Mouse (Mus musculus): ENCODE measurements around the gene Gzf1.

Gzf1 gene

GRCm38 (mm10) chr2:148680775-148681291 is at the start of gene Gzf1:
TSS of gene Gzf1 (plus strand) at chr2:148681023.
- peak; percentile 99 for DNase-seq (ENCODE audit: low spot score)

- no peak for DNase-seq (ENCODE audit: low spot score)
Measured at GRCm38 (mm10) chr2:148631602-148632001, 49.2 kb upstream of the Gzf1 start.

GRCm38 (mm10) chr2:148634466-148634865 is 46.4 kb upstream of the Gzf1 start:
- DNase-seq (ENCODE audit: low spot score) = no peak

GRCm38 (mm10) chr2:148642610-148643370 is 38.0 kb upstream of the Gzf1 start:
- peak; percentile 13 for DNase-seq (ENCODE audit: low spot score)

GRCm38 (mm10) chr2:148644421-148645000 is 36.3 kb upstream of the Gzf1 start:
- DNase-seq (ENCODE audit: low spot score) = no peak

- no peak for DNase-seq (ENCODE audit: low spot score)
Measured at GRCm38 (mm10) chr2:148650587-148651357, 30.1 kb upstream of the Gzf1 start.

GRCm38 (mm10) chr2:148654961-148655360 is 25.9 kb upstream of the Gzf1 start:
- DNase-seq (ENCODE audit: low spot score) = peak; percentile 76

- no peak for DNase-seq (ENCODE audit: low spot score)
Measured at GRCm38 (mm10) chr2:148663458-148663857, 17.4 kb upstream of the Gzf1 start.

- peak; percentile 98 for DNase-seq (ENCODE audit: low spot score)
Measured at GRCm38 (mm10) chr2:148672199-148673096, 8.4 kb upstream of the Gzf1 start, which contains the start of gene Nxt1. TSS of gene Nxt1 (plus strand) at chr2:148672601.

GRCm38 (mm10) chr2:148677801-148678200 is 3.0 kb upstream of the Gzf1 start:
- peak; percentile 88 for DNase-seq (ENCODE audit: low spot score)

GRCm38 (mm10) chr2:148679346-148679745 is 1.5 kb upstream of the Gzf1 start:
- DNase-seq (ENCODE audit: low spot score) = peak; percentile 88

GRCm38 (mm10) chr2:148681461-148681891 is 653 bp downstream of the Gzf1 start:
- DNase-seq (ENCODE audit: low spot score) = peak; percentile 73

- DNase-seq (ENCODE audit: low spot score) = no peak
Measured at GRCm38 (mm10) chr2:148683031-148683430, 2.2 kb downstream of the Gzf1 start.

GRCm38 (mm10) chr2:148684972-148685371 is 4.1 kb downstream of the Gzf1 start:
- DNase-seq (ENCODE audit: low spot score) = no peak

GRCm38 (mm10) chr2:148685709-148686108 is 4.9 kb downstream of the Gzf1 start:
- DNase-seq (ENCODE audit: low spot score) = no peak

- no peak for DNase-seq (ENCODE audit: low spot score)
Measured at GRCm38 (mm10) chr2:148686862-148687261, 6.0 kb downstream of the Gzf1 start.

GRCm38 (mm10) chr2:148687971-148688370 is 7.1 kb downstream of the Gzf1 start:
- no peak for DNase-seq (ENCODE audit: low spot score)

GRCm38 (mm10) chr2:148689444-148690140 is 8.8 kb downstream of the Gzf1 start:
- no peak for DNase-seq (ENCODE audit: low spot score)

- no peak for DNase-seq (ENCODE audit: low spot score)
Measured at GRCm38 (mm10) chr2:148690291-148690690, 9.5 kb downstream of the Gzf1 start.

GRCm38 (mm10) chr2:148690781-148691180 is 10.0 kb downstream of the Gzf1 start:
- no peak for DNase-seq (ENCODE audit: low spot score)

- DNase-seq (ENCODE audit: low spot score) = no peak
Measured at GRCm38 (mm10) chr2:148698571-148698970, 17.7 kb downstream of the Gzf1 start.

All from embryo, embryonic 10.5 days (tissue).